Mouse (Mus musculus) hindbrain, embryonic 11.5 days (tissue): ENCODE data around the gene Gm37419. TPM values are rescaled to one million over a fixed set of nuclear protein-coding genes. Genes with fewer than 3 reads are reported as not detected.

ENCODE experiments used
- ATAC-seq: fragments of 200-750 bp; cut with Nextera tagmentation; 2 replicates; pipeline ENCODE4 v1.8.0; 2017; ENCODE audit warnings: mild to moderate bottlenecking, moderate TSS enrichment, moderate library complexity; ENCODE audit not compliant: low FRiP score
- DNase-seq: peaks from one replicate; pipeline ENCODE4 v3.0.0-alpha.2; 2015; ENCODE audit warnings: low spot score
- H3K27ac ChIP-seq: fragments of 300-500 bp; sonication (generic); 2 replicates; pipeline ENCODE4 v1.5.1; 2014; ENCODE audit warnings: mild to moderate bottlenecking, low read depth, low read length
- H3K27me3 ChIP-seq: fragments of 300-500 bp; sonication (generic); 2 replicates; pipeline ENCODE4 v1.6.1; 2014; ENCODE audit warnings: mild to moderate bottlenecking, low read length, moderate library complexity, mixed read lengths; ENCODE audit not compliant: control insufficient read depth, insufficient read depth
- H3K36me3 ChIP-seq: fragments of 300-500 bp; sonication (generic); 2 replicates; pipeline ENCODE4 v1.6.1; 2014; ENCODE audit warnings: mild to moderate bottlenecking, low read length, moderate library complexity, mixed read lengths; ENCODE audit not compliant: control insufficient read depth, insufficient read depth
- H3K4me1 ChIP-seq: fragments of 300-500 bp; sonication (generic); replicated peaks from 2 replicates; pipeline ENCODE4 v1.6.1; 2014; ENCODE audit warnings: low read length, mixed read lengths; ENCODE audit not compliant: control insufficient read depth, insufficient read depth
- H3K4me2 ChIP-seq: fragments of 300-500 bp; sonication (generic); replicated peaks from 2 replicates; pipeline ENCODE4 v1.6.1; 2014; ENCODE audit warnings: mild to moderate bottlenecking, low read depth, low read length
- H3K4me3 ChIP-seq: fragments of 300-500 bp; sonication (generic); 2 replicates; pipeline ENCODE4 v1.5.1; 2014; ENCODE audit warnings: low read depth, low read length
- H3K9ac ChIP-seq: fragments of 300-500 bp; sonication (generic); 2 replicates; pipeline ENCODE4 v1.6.1; 2014; ENCODE audit warnings: low read depth, low read length
- H3K9me3 ChIP-seq: fragments of 300-500 bp; sonication (generic); 2 replicates; pipeline ENCODE4 v1.6.1; 2016; ENCODE audit warnings: low read length; ENCODE audit not compliant: control insufficient read depth
- WGBS: fragments of 180-500 bp; shearing (Covaris S2); extraction: QIAGEN DNeasy Blood & Tissue Kit; methylation state at CpG from one replicate; pipeline ENCODE4 v1.1.7; 2014; 5-methylcytosine and 5-hydroxymethylcytosine counted together
- polyA plus RNA-seq: library from polyadenylated mRNA; unstranded; fragments of >200 nt; fragmentation: Nextera tagmentation; extraction: Ambion mirVana; gene quantifications from 2 replicates; pipeline ENCODE4 v1.2.1, GENCODE M21; 2014

The Gm37419 gene
- polyA plus RNA-seq, 1 experiment from 2014 or later, result not detected

DNA sequence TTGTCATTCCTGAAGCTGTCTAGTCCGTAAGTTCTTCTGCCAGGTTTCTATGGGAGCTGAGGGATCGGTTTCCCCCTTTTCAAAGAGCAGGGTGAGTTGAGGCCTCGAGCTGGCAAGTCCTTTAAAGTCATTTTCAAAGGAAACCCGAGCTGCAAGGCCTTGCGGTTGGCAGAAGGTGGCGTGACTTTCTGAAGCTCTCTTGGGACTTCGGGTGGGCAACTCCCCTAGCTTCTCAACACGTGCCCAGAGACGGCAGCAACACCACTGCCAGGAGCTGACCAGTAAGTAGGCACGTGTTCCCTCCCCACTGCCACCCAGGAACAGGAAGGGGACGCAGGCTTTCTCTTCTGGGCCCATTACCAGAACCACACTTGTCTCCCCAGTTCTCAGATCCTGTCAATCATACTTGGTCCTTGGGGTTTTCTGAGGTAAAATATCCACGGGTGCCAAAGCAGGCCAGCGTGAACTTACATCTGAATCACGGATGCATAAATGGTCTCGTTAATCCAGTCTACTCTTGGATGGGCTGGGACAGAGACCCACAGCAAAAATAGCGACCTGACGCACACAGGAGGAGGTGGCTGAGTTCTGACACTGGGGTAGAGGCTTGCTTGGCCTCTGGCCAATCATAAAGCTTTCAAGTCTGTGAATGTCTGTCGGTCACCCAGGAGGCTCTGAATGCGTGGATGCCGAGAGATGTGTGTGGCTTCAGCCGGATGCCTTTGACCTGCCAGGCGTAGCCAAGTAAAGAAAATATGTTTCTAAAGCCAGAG is 24.2 kb upstream of the Gm37419 start:
- Histone ChIP-seq H3K4me3 (no peak overlapping the region), H3K4me1 (no peaks in the 10 kb centered on the region), H3K27ac (no peak overlapping the region), H3K36me3 (no peaks in the 10 kb centered on the region), H3K4me2 (no peak overlapping the region), H3K9me3 (no peaks in the 10 kb centered on the region), H3K27me3 (no peaks in the 10 kb centered on the region), H3K9ac (no peak overlapping the region)
- 77% methylated on average over 22 of the region's 22 CpGs for WGBS
- DNase-seq, result no peak
- ATAC-seq, result no peak

DNA sequence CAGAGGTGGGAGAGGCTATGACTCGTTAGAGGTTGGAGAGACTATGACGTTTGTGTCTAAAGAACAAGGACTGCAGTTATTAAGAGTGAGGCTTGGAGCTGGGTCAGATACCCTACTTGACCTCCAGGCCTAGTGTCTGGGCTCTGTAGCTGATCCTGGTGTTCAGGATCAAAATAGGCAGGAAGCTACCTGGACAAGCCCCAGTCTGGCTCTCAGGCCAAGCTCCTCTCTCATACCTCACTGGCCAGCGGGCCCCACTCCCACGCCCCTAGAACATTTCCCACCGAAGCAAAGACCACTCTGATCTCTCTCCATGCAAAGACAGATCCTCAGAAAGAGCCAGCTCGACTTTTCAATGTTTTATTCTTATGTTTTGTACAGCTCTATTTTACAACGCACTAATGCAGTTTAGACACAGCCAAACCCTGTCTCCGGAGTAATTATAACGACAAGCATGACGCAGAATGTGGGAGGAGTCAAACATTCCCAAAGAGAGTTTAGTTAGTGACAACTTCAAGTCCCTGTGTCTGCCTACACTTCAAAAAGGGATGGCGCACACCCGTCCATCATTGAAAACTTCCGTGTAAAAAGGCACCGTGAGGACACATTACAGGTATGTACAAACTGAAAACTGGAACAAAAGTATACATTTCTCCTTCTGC is 23.4 kb upstream of the Gm37419 start:
- no peak overlapping the region for H3K9ac ChIP-seq
- no peaks in the 10 kb centered on the region for H3K9me3 ChIP-seq
- no peaks in the 10 kb centered on the region for H3K36me3 ChIP-seq
- H3K4me1 ChIP-seq, result no peaks in the 10 kb centered on the region
- 77% methylated on average over 14 of the region's 14 CpGs for WGBS
- no peak for DNase-seq
- ATAC-seq, result no peak
- no peak overlapping the region for H3K4me2 ChIP-seq
- no peak overlapping the region for H3K27ac ChIP-seq
- H3K27me3 ChIP-seq, result no peaks in the 10 kb centered on the region
- no peak overlapping the region for H3K4me3 ChIP-seq

DNA sequence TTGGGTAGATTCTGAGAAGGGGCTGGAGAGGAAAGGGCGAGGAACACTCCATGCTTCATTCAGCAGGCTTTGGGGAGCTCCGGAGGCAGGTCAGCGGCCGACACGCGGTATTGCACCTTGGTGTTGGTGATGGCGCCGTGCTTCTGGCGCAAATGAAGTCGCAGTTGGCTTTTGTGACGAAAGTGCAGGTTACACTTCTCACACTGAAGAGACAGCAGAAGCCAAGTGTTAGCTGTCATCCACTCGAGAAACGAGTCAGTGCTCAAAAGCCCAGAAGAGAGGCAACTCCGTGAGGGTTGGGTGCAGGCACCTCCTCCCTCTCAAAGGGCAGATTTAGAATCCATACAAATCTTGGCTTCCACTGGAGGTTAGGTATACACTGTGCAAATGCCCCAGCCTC is 22.2 kb upstream of the Gm37419 start:
- Histone ChIP-seq H3K27me3 (no peaks in the 10 kb centered on the region), H3K9ac (no peak overlapping the region), H3K4me1 (no peaks in the 10 kb centered on the region), H3K36me3 (no peaks in the 10 kb centered on the region), H3K27ac (no peak overlapping the region), H3K4me2 (no peak overlapping the region), H3K4me3 (no peak overlapping the region), H3K9me3 (no peaks in the 10 kb centered on the region)
- WGBS, result 91% methylated on average over 14 of the region's 14 CpGs
- DNase-seq (no peak), ATAC-seq (no peak)

DNA sequence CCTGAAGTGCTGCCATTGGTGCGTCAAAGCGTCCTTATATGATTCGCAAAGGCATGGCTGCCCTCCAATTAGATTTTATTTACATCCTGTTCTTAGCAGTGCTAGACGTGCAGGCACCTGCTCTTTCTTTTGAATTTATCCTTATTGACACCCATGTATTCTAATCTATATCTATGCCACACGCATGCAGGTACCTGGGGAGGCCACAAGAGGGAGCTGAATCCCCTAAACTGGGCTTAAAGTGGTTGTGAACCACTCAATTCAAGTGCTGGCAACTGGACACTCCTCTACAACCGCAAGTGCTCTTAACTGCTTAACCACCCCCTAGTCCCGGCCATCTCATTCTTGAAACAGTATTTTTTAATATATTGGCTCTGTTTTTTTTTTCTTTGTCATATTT is 21.0 kb upstream of the Gm37419 start:
- Histone ChIP-seq H3K9ac (no peak overlapping the region), H3K27me3 (no peaks in the 10 kb centered on the region), H3K4me1 (no peaks in the 10 kb centered on the region), H3K9me3 (no peaks in the 10 kb centered on the region), H3K36me3 (no peaks in the 10 kb centered on the region), H3K4me3 (no peak overlapping the region), H3K27ac (no peak overlapping the region), H3K4me2 (no peak overlapping the region)
- no peak for ATAC-seq
- DNase-seq, result no peak
- WGBS, result 84% methylated on average over 7 of the region's 7 CpGs

DNA sequence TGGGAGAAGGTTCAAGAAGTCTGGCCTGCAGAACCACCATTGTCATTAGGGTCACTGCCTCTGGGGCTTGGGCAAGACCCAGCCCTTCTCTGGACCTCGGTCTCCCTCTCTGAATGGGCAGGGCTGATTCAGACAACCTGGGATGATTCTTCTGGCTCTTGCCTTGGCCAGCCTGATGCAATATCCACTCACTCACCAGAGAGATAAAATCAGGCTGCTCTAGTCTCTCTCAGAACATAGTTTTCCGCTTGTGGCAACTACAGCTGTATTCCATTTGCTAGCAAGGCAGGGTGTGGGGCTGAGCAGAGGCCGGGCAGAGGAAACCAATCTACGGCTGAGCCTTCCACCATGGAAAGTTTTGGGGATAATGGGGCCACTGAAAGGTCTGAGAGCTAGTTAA is 19.4 kb upstream of the Gm37419 start:
- Histone ChIP-seq H3K27ac (no peak overlapping the region), H3K4me2 (no peak overlapping the region), H3K4me1 (no peaks in the 10 kb centered on the region), H3K4me3 (no peak overlapping the region), H3K9ac (no peak overlapping the region), H3K36me3 (no peaks in the 10 kb centered on the region), H3K9me3 (no peaks in the 10 kb centered on the region), H3K27me3 (no peaks in the 10 kb centered on the region)
- no peak for DNase-seq
- 89% methylated on average over 4 of the region's 4 CpGs for WGBS
- ATAC-seq, result no peak

DNA sequence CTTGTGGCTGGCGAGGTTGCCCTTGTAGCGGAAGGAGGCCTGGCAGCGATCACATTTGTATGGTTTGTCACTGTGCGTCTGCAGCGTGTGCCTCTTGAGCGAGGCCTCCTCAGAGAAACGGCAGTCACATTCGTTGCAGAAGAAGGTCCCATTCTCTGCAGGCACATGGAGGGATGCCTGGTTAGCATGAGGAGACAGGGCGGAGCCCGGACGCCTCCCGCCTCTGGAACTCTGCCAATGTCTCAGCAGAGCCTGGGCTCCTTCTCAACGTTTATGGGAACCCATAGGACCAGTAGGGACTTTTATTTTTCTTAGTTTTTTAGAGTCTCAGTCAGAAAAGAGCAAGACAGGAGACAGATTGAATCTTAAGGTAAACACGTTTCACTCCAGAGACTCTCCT is 18.4 kb upstream of the Gm37419 start:
- H3K9ac ChIP-seq, result no peak overlapping the region
- H3K27ac ChIP-seq, result no peak overlapping the region
- DNase-seq (no peak), ATAC-seq (no peak)
- H3K27me3 ChIP-seq, result no peaks in the 10 kb centered on the region
- H3K36me3 ChIP-seq, result no peaks in the 10 kb centered on the region
- no peak overlapping the region for H3K4me2 ChIP-seq
- no peaks in the 10 kb centered on the region for H3K9me3 ChIP-seq
- 85% methylated on average over 14 of the region's 14 CpGs for WGBS
- H3K4me1 ChIP-seq, result no peaks in the 10 kb centered on the region
- no peak overlapping the region for H3K4me3 ChIP-seq

DNA sequence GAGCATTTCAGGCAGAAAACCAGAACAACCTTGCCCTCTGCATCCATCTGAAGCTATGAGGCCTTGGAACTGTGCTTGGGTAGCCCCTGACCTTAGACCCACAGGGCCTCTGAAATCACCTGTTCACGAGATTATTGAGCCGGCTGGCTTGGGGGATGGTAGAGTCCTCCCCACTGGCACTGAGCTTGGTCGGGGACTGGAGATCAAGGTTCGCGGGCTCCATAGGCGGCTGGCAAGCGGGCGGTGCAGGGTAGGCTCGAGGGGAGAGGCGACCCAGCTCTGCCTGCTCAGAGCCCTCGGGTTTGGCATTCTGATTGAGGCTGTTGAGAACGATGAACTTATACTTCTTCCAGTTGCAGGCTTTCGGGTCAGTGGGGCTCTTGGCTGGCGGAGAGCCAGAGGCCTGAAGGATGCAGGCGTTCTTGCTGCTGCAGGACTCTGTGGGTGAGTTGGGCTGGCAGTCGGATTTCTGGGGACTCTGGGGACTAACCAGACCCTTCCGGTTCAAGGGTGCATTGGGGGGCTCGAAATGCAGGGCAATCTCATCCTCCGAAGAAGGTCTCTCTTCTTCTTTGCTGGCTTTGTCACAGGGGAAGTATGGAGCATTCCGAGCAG is 16.0 kb upstream of the Gm37419 start:
- Histone ChIP-seq H3K9me3 (no peaks in the 10 kb centered on the region), H3K27ac (no peak overlapping the region), H3K36me3 (no peaks in the 10 kb centered on the region), H3K4me3 (no peak overlapping the region), H3K27me3 (no peaks in the 10 kb centered on the region), H3K4me1 (no peaks in the 10 kb centered on the region), H3K9ac (no peak overlapping the region), H3K4me2 (no peak overlapping the region)
- DNase-seq (no peak), ATAC-seq (no peak)
- 82% methylated on average over 20 of the region's 20 CpGs for WGBS

DNA sequence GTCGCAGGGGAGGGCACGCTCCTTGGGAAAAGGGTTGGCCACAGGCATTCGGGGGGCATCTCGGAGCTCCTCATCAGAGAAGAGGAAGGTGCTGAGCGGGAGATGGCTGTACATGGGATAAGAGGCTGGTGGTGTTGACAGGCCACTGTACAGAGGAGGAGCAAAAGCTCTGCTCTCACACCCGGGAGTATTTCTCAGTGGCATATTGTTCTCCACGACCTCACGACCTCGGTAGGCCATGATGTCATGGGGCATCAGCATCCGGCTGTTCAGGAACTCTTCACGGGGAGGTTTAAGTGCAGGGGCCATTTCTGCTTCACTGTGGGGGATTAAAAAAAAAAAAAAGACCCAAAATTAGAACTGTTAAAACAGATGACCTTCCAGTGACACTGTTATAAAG is 15.4 kb upstream of the Gm37419 start:
- no peak for DNase-seq
- no peak overlapping the region for H3K9ac ChIP-seq
- no peaks in the 10 kb centered on the region for H3K9me3 ChIP-seq
- H3K4me2 ChIP-seq, result no peak overlapping the region
- no peaks in the 10 kb centered on the region for H3K4me1 ChIP-seq
- H3K36me3 ChIP-seq, result no peaks in the 10 kb centered on the region
- no peaks in the 10 kb centered on the region for H3K27me3 ChIP-seq
- 77% methylated on average over 11 of the region's 11 CpGs for WGBS
- ATAC-seq, result no peak
- H3K27ac ChIP-seq, result no peak overlapping the region
- H3K4me3 ChIP-seq, result no peak overlapping the region
